Mouse (Mus musculus): Measurements from ENCODE around the gene Prrc2a.

Gene Prrc2a

DNA sequence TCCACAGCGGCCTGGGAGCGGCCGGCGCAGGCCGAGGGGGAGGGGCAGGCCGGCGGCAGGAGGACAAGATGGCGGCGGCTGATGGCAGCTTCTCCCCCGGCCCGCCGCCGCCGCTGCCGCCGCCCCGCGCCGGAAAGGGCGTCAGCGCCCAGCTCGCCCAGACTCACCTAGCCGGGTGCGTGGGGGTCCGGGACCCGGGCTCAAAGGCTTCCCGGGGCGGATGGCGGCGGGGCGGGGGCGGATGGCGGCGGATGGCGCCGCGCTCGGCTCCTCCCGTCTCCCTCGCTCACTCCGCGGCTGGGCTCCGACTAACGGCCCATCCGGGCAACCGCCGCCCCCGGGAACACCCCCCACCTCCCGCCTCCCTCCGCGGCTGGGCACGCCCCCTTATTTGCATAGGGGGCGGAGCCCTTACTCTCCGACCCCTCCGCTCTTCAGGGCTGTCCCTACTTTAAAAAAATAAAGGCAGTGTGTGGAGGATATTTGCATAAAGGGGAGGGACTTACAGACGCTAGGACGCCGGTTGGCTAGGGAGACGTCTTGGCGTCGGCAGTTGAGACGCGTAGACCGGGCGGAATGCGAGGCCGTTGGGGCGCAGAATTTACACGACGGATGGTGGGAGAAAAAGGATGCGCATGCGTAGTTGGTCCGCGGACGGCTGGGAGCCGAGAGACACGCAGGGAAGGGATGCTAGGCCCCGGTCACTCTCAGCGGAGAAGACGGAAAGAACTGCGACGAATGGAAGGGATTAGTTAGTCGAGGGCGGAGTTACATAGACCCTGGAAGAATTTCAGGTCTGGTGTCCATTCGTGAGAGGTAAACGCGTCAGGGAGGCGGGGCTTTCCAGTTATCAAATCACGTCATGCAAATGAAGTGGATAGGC is at the start of gene Prrc2a:
Prrc2a (minus strand) TSS at position 330 of the 883 bp plus-strand sequence.
- WGBS: under 1% methylated on average over 82 of the region's 89 CpGs

DNA sequence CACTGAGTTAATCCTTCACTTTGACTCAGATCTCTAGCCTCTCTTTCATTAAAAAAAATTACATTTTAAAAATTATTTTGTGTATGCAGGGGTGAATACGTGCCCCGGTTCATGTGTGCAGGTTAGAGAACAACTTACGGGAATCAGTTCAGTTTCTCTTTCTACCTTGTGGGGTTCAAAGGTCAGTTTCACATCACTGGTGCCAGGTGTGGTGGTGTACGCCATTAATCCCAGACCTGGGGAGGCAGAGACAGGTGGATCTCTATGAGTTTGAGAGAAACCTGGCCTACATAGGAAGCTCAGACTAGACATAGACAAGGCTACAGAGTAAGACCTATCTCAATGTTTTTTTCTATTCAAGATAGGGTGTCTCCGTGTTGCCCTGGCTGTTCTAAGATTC is 48.4 kb upstream of the Prrc2a start:
- WGBS: 95% methylated on average over 5 of the region's 5 CpGs

DNA sequence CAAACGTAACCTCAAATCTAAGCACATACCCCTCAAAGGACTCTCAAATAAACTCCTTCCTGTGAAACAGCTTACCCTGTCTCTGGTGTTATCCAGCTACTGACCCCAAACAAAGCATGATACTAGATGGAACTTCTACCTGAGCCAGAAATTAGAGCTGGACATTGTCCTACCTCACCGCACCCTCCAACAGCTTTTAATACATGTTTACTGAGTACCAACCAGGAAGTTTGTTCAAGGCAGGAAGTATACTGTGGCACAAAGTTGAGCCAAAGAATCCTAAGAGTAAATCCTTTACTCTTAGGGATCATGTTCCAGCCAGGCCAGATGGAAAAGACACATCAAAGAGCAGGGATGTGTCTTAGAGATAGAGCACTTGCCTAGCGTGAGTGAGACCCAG is 45.9 kb upstream of the Prrc2a start:
- 86% methylated on average over 3 of the region's 3 CpGs for WGBS

DNA sequence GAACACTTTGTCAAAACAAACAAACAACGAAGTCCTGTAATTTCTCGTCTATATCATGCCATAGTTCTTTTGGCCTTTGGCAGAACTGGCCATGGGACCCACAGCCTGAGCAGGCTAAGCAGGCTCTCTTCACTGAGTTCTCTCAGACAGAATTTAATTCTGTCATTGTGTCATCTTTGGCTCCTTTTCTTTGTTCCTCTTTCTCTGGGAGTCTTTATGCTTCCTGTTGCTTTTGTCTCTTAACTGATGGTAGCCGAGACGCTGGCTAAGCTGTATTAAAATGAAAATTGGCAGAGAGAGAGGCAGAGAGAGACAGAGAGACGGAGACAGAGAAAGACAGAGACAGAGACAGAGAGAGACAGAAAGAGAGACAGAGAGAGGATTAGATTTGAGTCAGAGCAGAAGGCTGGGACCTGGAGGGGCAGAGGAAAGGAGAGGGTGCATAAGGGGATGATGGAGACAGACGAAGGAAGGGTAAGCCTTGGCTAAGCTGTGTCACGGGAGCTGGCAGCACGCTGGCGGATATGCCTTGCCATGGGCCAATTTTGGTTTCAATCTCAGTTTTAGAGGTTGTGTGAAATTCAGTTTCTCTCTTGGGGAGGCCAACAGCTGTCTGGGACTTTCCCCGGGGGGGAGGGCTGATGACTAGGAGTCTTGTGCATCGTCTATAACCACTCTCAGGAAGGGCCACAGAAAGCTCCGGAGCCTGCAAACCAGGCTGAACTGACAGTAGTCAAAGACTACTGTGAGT is 45.3 kb upstream of the Prrc2a start:
- 66% methylated on average over 12 of the region's 12 CpGs for WGBS

DNA sequence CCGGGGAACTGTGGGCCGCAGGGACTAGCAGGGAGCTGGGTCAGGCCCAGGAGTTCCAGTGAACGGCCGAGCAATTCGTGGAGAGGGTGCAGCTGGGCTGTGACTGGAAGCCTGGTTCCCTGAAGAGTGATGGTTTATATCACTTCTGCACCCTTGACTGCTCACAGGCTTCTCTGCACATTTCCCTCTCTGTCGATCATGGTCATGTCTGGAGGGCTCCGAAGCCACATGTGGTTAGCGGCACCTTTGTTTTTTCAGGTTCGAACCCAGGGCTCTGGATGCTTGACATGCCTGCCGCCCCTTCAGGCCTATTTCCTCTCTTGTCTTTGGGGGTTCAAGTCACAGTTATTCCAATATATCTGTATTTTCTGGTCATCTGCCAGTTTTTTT is 40.7 kb upstream of the Prrc2a start:
- WGBS: 79% methylated on average over 10 of the region's 10 CpGs

DNA sequence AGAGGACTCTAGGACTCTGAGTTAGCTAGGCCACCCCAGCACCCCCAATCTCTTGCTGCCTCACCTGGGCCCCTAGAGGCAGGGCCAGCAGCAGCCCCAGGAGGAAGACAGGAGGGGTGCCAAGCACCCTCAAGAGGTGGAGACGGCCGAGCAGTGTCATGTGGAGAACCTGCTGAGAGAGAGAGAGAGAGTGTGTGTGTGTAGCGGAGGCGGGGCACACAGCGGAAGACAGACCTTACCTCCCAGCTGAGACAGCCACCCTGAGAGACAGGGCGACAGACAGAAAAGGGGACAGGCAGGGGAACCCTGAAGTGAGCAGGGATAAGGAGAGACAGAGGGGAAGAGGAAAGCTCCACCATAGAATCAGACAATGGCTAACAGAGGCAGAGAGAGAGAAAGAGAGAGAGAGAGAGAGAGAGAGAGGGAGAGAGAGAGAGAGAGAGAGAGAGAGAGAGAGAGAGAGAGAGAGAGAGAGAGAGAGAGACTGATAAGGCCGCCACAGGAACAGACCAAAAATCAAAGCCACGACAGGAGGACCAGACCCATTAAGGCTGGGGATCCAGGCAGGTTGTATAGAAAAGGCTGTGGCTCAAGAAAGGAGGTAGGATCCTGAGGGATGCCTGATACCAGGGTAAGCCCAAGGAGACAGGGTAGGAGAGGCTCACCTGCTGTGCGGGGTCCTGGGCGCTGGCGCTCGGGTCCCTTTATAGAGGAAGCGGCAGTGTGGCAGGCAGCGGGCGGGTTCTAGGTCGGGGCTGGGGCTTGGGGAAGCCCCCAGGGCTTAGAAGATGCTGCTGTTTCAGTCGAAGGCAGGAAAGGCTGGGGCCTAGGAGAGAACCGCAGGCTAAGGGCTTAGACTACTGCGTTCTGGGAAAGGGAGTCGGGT is 40.0 kb upstream of the Prrc2a start, which contains the start of gene Lta:
Lta (minus strand) TSS at position 858 of the 886 bp plus-strand sequence.
- WGBS: 68% methylated on average over 20 of the region's 20 CpGs

DNA sequence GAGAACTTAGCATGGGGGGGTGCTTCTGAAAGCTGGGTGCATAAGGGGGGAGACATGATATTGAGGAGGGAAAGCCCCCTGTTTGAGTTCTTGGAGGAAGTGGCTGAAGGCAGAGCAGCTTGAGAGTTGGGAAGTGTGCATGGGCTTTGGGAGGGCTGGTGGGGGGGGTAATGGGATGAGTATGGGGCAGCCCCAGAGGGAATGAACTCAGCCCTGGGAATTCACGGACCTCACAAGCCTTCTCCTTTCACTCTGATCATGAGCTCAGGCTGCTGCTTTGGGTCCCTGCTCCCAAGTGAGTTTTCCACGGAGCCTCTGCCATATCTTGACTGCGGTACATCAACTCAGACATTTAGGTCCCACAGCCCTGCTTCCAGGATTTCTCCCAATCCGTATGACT is 37.7 kb upstream of the Prrc2a start:
- 77% methylated on average over 4 of the region's 4 CpGs for WGBS

DNA sequence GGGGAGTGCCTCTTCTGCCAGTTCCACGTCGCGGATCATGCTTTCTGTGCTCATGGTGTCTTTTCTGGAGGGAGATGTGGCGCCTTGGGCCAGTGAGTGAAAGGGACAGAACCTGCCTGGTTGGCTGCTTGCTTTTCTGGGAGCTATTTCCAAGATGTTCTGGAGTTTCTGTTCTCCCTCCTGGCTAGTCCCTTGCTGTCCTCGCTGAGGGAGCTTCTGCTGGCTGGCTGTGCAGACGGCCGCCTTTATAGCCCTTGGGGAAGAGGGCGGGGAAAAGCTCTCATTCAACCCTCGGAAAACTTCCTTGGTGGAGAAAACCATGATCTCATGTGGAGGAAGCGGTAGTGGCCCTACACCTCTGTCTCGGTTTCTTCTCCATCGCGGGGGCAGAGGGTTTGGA is 37.1 kb upstream of the Prrc2a start, which contains the start of gene Tnf:
Tnf (minus strand) TSS at position 221 of the 400 bp plus-strand sequence.
- 47% methylated on average over 13 of the region's 13 CpGs for WGBS

DNA sequence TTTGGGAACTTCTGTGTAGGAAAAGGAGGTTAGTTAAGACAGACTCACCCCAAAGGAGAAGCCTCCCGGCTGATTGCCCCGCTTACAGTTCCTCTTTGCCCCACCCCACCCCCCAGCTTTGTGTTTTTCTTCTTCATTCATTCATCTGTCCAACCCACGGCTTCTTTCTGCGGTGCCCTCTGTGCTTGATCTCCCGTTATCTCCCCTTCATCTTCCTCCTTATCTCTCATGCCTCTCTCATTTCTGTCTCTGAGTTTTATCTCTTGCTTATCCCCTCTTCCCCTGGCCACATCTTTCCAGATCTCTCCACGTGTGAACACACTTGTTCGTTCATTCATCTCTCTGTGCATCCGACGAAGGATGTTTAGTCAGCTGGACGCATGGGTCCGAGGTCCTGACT is 36.4 kb upstream of the Prrc2a start:
- 75% methylated on average over 11 of the region's 11 CpGs for WGBS

DNA sequence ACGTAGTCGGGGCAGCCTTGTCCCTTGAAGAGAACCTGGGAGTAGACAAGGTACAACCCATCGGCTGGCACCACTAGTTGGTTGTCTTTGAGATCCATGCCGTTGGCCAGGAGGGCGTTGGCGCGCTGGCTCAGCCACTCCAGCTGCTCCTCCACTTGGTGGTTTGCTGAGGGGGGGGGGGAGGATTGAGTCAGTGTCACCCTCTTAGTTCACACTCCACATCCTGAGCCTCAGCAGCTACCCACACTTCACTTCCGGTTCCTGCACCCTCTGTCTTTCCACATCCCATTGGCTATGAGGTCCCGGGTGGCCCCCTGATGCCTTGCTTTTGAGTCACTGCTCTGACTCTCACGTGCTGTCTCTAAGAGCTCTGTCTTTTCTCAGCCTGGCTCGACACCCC is 35.7 kb upstream of the Prrc2a start:
- 77% methylated on average over 11 of the region's 11 CpGs for WGBS

DNA sequence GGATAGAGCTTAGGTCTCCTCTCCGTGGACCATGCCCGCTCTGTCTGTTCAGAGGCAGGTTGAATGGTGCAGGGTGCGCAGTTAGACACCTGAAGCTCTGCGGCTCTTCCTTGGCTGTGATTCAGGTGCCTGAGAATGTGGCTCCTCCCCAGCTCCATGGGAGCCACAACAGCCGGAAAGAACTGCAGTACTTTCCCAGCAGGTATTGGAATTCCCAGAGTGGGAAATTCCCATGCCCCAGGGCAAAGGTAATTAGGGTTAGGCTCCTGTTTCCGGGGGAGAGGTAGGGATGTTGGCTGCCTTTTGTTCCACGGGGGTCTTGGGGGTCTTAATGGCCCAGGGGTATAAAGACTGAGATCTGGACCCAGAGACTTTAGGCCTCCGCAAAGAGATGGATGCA is 34.2 kb upstream of the Prrc2a start:
- 56% methylated on average over 8 of the region's 8 CpGs for WGBS

DNA sequence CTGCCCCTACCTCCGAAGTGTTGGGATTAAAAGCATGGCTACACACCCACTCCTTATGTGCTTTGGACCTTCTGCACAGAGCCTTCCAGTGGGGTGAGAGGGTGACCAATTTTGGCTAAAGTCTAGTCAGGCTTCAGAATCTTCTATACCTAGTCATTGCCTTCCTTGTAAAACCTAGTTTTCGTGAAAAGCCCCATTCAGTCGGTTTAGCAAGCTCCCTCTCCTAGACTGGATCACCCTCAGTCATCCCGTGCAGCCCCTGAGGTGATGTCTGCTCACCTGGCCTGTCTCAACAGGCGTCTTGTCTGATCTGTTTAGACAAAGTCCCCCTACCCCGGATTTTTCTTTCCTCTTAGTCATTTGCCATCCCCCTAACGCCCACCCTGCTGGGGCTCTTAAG is 33.3 kb upstream of the Prrc2a start:
- WGBS: 78% methylated on average over 7 of the region's 7 CpGs

DNA sequence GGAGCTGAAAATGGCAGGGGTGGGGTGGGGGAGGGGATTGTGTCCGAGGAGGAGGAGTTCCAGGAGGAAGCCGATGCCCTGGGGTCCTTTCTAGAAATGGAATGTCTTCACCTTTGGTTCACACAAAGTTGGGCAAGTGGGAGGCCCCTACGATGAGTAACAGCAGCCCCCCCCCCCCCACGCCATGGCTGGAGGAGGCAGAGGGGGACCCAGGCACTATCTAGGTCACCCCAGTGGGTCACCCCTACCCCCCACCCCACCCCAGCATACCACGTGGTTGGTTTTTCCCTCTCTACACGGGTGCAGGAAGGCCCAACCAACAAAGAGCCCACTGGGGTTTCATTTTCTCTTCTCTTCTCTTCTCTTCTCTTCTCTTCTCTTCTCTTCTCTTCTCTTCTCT is 32.4 kb upstream of the Prrc2a start:
- 36% methylated on average over 6 of the region's 6 CpGs for WGBS

DNA sequence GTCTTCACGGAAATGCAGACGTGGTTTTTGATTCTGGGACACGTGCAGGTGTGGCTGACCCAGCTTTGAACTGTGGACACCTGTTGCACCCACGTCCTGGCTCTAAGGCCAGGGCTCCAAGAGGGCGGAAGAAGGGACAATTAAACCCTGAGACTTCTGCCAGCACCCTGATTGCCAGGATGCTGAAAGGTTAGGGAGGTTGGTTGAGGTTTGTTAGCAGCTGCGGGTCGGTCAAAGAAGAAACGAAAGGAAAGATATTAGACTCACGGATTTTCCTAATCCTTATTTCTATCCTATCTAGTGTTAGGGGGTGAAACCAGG is 31.6 kb upstream of the Prrc2a start:
- WGBS: 44% methylated on average over 9 of the region's 9 CpGs

DNA sequence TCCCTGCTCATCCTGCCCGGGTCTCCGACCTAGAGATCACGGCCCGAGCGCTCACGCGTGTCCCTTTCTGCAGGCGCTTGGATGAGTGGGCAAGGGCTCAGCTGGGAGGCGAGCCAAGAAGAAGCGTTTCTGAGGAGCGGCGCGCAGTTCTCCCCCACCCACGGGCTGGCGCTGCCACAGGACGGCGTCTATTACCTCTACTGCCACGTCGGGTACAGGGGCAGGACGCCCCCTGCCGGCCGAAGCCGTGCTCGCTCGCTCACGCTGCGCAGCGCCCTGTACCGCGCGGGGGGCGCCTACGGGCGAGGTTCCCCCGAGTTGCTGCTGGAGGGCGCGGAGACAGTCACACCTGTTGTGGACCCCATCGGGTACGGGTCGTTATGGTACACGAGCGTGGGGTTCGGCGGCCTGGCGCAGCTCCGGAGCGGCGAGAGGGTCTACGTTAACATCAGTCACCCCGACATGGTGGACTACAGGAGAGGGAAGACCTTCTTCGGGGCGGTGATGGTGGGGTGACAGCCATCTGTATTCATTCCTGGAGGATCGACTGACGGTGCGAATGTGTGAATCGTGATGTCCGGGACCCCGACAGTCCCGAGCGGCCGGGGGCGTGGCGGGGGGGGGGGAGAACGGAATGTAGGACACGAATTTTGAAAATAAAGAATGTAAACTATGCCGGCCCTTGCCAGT is 31.1 kb upstream of the Prrc2a start:
- 2% methylated on average over 66 of the region's 66 CpGs for WGBS

DNA sequence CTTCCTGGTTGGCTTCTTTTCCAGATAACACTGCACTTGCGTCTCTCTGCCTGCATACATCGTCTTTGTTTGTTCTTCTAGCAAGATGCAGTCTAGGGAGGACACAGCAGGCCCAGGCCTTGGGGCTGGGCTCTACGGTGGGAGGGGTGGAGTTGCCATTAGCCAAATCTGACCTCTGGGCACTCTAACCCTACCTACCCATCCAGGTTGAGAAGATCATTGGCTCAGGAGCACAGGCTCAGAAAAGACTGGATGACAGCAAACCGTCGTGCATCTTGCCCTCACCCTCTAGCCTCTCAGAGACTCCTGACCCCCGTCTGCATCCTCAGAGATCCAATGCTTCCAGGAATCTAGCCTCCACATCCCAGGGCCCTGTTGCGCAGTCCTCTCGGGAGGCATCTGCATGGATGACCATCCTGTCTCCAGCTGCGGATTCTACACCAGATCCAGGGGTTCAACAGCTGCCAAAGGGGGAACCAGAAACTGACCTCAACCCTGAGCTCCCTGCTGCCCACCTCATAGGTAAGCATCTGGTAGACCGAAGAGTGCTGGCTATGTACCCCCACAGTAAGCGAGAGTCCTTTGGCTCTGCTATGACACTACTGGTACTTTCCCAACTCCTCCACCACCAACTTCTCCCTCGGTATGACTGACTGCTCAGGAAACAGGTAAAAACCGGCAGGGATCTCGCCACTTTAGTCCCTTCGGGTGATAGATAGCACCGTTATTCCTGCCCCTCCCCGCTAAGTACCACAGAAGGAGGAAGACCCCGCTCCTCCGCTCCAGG is 30.3 kb upstream of the Prrc2a start:
- WGBS: 45% methylated on average over 19 of the region's 19 CpGs

DNA sequence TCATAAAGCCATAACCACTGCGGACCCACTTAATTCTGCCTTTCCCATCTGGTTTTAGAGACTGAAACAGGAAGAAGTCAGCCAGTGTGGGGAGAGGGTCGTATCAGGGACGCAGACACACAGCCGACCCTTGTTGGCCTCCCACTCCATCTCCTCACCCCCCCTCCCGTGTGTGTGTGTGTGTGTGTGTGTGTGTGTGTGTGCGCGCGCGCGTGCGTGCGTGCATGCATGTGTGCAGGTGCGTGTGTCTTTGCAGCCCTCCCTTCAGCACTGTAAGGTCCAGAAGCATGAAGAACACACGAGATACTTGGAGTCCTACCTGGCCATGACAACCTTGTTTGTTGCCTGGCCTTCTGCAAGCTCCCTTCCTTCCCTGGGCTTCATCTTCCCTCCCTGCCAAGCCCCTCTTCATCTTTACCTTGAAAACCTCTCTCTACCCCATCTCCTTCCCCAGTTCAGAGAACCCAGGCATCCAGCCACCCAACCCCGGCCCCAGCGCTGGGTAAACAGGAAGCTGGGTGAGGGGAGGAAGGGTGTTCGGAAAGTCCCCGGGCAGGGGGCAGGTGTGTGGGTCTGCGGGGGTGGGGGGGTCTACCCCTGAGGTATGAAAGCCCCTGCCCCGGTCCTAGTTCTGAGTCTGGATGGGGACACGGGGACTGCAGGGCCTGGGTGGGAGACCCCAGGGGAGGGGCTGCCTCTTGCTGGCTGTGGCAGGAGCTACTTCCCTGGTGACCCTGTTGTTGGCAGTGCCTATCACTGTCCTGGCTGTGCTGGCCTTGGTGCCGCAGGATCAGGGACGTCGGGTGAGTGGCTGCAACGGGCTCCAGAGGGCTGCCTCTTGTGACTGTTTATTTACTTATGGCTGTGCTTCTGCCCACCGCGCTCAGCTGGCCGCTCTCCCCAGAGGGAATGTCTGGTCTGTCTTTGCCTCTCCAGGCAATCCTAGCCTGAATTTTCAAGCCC is 29.5 kb upstream of the Prrc2a start, which contains the start of gene Ltb:
Ltb (plus strand) TSS at position 559 of the 963 bp plus-strand sequence.
- WGBS: 83% methylated on average over 28 of the region's 28 CpGs

DNA sequence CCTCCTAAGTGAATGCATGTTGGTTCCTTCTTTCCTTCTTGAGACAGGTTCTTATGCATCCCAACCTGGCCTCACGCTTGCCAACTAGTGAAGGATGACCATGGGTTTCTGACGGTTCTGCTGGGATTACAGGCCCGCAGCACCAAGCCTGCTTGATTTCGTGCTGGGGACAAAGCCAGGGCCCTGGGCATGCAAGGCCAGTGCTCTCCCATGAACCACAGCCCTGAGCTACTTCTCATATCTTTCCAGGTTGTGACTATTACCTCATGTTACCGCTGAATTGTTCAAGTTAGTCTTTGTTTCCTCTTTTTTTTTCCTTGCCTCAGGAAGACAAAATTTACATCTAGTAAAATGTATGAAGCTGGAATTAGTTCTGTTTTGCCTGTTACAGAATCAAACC is 28.2 kb upstream of the Prrc2a start:
- WGBS: 89% methylated on average over 5 of the region's 5 CpGs

DNA sequence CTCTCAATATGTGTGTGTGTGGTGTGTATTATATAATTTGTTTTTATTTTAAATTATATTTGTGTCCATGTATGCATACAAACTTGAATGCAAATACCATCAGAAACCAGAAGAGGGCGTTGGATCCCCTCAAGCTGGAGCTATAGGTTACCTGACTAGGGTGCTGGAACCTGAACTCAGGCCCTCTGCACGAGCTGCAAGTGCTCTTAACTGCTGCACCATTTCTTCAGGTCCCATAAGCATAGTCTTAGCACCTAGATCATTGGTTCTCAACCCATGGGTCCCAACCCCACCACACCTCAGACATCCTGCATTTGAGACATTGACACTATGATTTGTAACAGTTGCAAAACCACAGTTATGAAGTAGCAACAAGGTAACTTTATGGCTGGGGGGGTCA is 27.0 kb upstream of the Prrc2a start:
- WGBS: 68% methylated on average over 2 of the region's 2 CpGs
